Mouse (Mus musculus) G1E (cell line): ENCODE measurements around the gene Ilkap. TPM values are rescaled to one million over a fixed set of nuclear protein-coding genes. Genes with fewer than 3 reads are reported as not detected.
A peak's percentile ranks its signal among the peaks of the same experiment; 100 is the strongest.

ENCODE experiments used
- ATAC-seq: 2 replicates; pipeline ENCODE4 v1.8.0; 2016; ENCODE audit warnings: mild to moderate bottlenecking; ENCODE audit not compliant: insufficient number of reproducible peaks, poor library complexity, low FRiP score, severe bottlenecking; ENCODE audit errors: extremely low read depth
- DNase-seq: peaks from one replicate; pipeline ENCODE4 v3.0.0; 2012; ENCODE audit warnings: low spot score
- H3K27me3 ChIP-seq: 2 replicates; pipeline ENCODE4 v1.6.1; 2012; ENCODE audit warnings: mild to moderate bottlenecking, low read length, inconsistent platforms; ENCODE audit not compliant: insufficient read depth
- H3K36me3 ChIP-seq: replicated peaks from 2 replicates; pipeline ENCODE3; 2012; ENCODE audit warnings: mild to moderate bottlenecking, inconsistent platforms
- H3K4me1 ChIP-seq: 2 replicates; pipeline ENCODE4 v1.6.1; 2012; ENCODE audit warnings: low read depth, low read length, inconsistent platforms, mixed read lengths; ENCODE audit not compliant: insufficient read depth
- H3K4me3 ChIP-seq: 2 replicates; pipeline ENCODE4 v1.5.1; 2012; ENCODE audit warnings: low read depth, mild to moderate bottlenecking, inconsistent platforms, low read length, moderate library complexity, mixed read lengths
- H3K9me3 ChIP-seq: replicated peaks from 2 replicates; pipeline ENCODE4 v1.6.1; 2012; ENCODE audit warnings: inconsistent platforms
- CTCF ChIP-seq: IDR thresholded peaks from 2 replicates; pipeline ENCODE4 v1.5.1; 2012; ENCODE audit warnings: low read depth, low read length, inconsistent platforms, mixed read lengths
- GATA1 ChIP-seq: IDR thresholded peaks from 2 replicates; pipeline ENCODE4 v1.6.1; 2012; ENCODE audit warnings: borderline replicate concordance, low read length, inconsistent platforms, mixed read lengths
- GATA2 ChIP-seq: IDR thresholded peaks from 2 replicates; pipeline ENCODE4 v1.6.1; 2012; ENCODE audit warnings: low read depth, low read length, inconsistent platforms, borderline replicate concordance
- POLR2AphosphoS5 ChIP-seq: IDR thresholded peaks from 2 replicates; pipeline ENCODE4 v1.6.1; 2012; ENCODE audit warnings: low read depth, low read length, inconsistent platforms; ENCODE audit not compliant: insufficient replicate concordance
- TAL1 ChIP-seq: conservative IDR thresholded peaks from 2 replicates; pipeline ENCODE4 v1.6.1; 2012; ENCODE audit warnings: low read depth, low read length, inconsistent platforms, mixed read lengths
- polyA plus RNA-seq: library from polyadenylated mRNA; stranded (reverse); fragments of >175 nt; gene quantifications from 2 replicates; pipeline ENCODE4 v1.2.3, GENCODE M21; 2012
- total RNA-seq, 2 experiments: library from RNA; stranded (forward) in 1 of 2; stranded (reverse) in 1 of 2; fragments of 200-1000 nt in 1 of 2; fragments of >200 nt in 1 of 2; fragmentation: Nextera tagmentation in 1 of 2; gene quantifications; 2 replicates each; pipeline ENCODE4 v1.2.3; 2014 to 2017

Gene Ilkap
- total and polyA plus RNA-seq, 3 experiments: 76.8 to 194 (median 86.6) TPM

GRCm38 (mm10) chr1:91430761-91431160 is 32.1 kb upstream of the Ilkap start:
- no peak for DNase-seq
- no peak for TF ChIP-seq CTCF
- no peak for TF ChIP-seq GATA2
- TF ChIP-seq POLR2AphosphoS5: no peak
- no peak for TF ChIP-seq GATA1
- no peak for TF ChIP-seq TAL1
- peaks cover 100% of the 10 kb centered on the region for H3K36me3 ChIP-seq

GRCm38 (mm10) chr1:91429212-91429611 is 30.6 kb upstream of the Ilkap start:
- no peaks in the 10 kb centered on the region for H3K27me3 ChIP-seq
- no peaks in the 10 kb centered on the region for H3K9me3 ChIP-seq
- H3K4me1 ChIP-seq: no peaks in the 10 kb centered on the region
- TF ChIP-seq TAL1: no peak
- no peak for TF ChIP-seq CTCF
- TF ChIP-seq POLR2AphosphoS5: no peak
- no peak for TF ChIP-seq GATA2
- no peak for TF ChIP-seq GATA1
- H3K4me3 ChIP-seq: no peak overlapping the region
- no peak for ATAC-seq
- DNase-seq: no peak
- peaks cover 99% of the 10 kb centered on the region for H3K36me3 ChIP-seq

More at GRCm38 (mm10) chr1:91430761-91431160, 32.1 kb upstream of the Ilkap start:
- H3K9me3 ChIP-seq: no peaks in the 10 kb centered on the region
- no peak for ATAC-seq
- no peaks in the 10 kb centered on the region for H3K4me1 ChIP-seq
- H3K27me3 ChIP-seq: no peaks in the 10 kb centered on the region
- no peak overlapping the region for H3K4me3 ChIP-seq

GRCm38 (mm10) chr1:91428614-91429013 is 30.0 kb upstream of the Ilkap start:
- Histone ChIP-seq H3K36me3 (peaks cover 99% of the 10 kb centered on the region), H3K4me3 (no peak overlapping the region), H3K4me1 (no peaks in the 10 kb centered on the region), H3K27me3 (no peaks in the 10 kb centered on the region; the same call in 1 of the 2 replicates), H3K9me3 (no peaks in the 10 kb centered on the region)
- TF ChIP-seq CTCF (peak; percentile 68), POLR2AphosphoS5 (no peak)
- peak; percentile 80 for DNase-seq
- 0 out of 2 replicates have a peak, but pooled peaks have one; percentile 25 for ATAC-seq

DNA sequence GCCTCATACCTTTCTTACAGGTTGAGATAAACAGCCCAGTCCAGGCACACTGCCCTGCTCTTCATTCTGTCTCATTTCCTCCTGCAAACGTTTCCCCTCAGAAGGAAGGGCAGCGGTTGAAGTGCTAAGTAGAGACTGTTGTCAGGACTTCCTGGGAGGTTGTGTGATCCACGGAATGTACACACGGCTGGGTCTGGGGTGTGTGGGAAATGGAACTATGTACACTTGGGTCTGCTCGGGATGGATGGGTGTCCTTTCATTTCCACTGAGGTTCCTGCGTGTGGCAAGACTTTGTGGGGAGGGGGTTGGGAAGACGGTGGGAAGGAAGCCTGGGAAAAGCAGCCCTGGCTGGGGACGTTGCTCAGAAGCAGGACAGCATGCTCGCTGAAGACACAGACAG is 27.8 kb upstream of the Ilkap start:
- ATAC-seq (no peak), DNase-seq (no peak)
- Histone ChIP-seq H3K36me3 (peaks cover 92% of the 10 kb centered on the region), H3K9me3 (no peaks in the 10 kb centered on the region), H3K4me1 (no peaks in the 10 kb centered on the region), H3K4me3 (no peak overlapping the region), H3K27me3 (no peaks in the 10 kb centered on the region; the same call in 1 of the 2 replicates)
- TF ChIP-seq POLR2AphosphoS5 (no peak), GATA1 (no peak), CTCF (no peak), GATA2 (no peak), TAL1 (no peak)

DNA sequence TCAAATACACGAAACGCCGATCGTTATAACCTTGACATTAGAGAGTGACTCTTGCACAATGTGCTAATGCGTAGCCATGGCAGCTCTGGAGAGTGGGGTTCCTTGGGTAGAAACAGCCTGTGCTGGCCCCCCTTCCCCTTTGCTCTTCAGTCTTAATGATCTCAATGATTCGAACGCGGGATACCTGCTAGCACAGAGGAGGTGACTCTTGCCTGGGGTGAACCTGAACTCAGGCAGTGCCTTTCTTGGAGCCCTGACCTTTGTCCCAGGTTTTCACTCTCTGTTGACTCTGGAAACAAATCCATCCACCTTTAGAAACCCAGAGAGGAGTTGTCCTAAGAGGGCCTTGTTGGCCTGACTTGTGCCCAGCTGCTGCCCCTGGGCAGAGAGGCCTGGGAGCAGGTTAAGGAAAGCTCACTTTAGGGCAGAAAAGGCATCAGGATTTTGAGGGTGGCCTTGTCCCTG is 22.0 kb upstream of the Ilkap start:
- Histone ChIP-seq H3K9me3 (no peaks in the 10 kb centered on the region), H3K4me3 (no peak overlapping the region), H3K4me1 (0 out of 2 replicates have a peak, but pooled peaks cover 3% of the 10 kb centered on the region), H3K27me3 (no peaks in the 10 kb centered on the region; the same call in 1 of the 2 replicates), H3K36me3 (peaks cover 82% of the 10 kb centered on the region)
- ATAC-seq: no peak
- DNase-seq: no peak
- TF ChIP-seq POLR2AphosphoS5 (no peak), CTCF (no peak), TAL1 (no peak), GATA1 (no peak), GATA2 (no peak)

DNA sequence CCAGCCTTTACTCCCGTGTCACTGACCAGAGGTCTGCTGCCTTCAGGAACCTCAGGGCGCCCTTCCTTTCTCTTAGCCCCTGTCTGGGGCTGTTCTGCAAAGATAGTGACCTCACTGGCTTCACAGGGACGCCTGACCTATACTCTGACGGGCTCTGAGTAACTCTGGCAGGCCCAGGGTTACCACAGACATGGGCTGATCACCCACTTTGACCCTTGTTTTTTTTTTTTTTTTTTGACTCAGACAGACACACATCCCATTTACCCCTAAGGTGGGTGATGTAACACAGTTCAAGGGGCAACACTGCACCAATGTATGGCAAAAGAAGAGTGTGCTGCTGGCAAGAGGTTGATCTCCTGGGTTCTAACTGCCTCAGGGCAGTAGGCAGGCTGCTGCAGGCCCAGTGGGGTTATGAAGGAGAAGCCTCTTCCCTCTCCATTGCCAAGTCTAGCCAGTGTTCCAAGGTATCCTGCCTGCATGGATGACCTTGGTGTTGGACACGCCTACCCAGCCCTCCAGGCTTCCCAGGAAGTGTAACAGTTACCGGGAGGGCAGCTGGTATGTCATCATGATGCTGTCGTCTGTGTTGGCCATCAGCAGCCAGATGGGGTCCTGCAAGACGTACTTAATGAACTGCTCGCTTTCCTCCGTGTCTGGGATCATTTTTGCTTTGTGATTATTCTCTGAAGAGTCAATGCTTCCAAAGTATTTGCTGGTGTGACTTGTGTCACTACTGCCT is 21.4 kb upstream of the Ilkap start:
- peaks cover 83% of the 10 kb centered on the region for H3K36me3 ChIP-seq
- ATAC-seq (no peak), DNase-seq (no peak)
- H3K4me1 ChIP-seq: 0 out of 2 replicates have a peak, but pooled peaks cover 3% of the 10 kb centered on the region
- TF ChIP-seq GATA2 (no peak), GATA1 (no peak), POLR2AphosphoS5 (no peak), TAL1 (no peak), CTCF (no peak)
- no peaks in the 10 kb centered on the region for H3K9me3 ChIP-seq
- H3K27me3 ChIP-seq: no peaks in the 10 kb centered on the region; the same call in 1 of the 2 replicates
- H3K4me3 ChIP-seq: no peak overlapping the region
